Mouse (Mus musculus): ENCODE results near the gene Tas2r136. TPM values are rescaled to one million over a fixed set of nuclear protein-coding genes. Genes with fewer than 3 reads are reported as not detected.

Gene Tas2r136
- polyA plus RNA-seq, 1 experiment from 2014 or later: not detected

- H3K27me3 ChIP-seq (ENCODE audit: control insufficient read depth, insufficient read depth, low read length): no peaks in the 10 kb centered on the region
- no peaks in the 10 kb centered on the region for H3K36me3 ChIP-seq (ENCODE audit: control insufficient read depth, insufficient read depth, low read length)
- no peak within 1 kb of the TSS for H3K9ac ChIP-seq (ENCODE audit: low read length)
- TF ChIP-seq CTCF (IDR thresholded peaks at IDR 0.05; ENCODE audit: low read depth) (no peak), EP300 (optimal IDR thresholded peaks at IDR 0.05) (no peak)
- H3K9me3 ChIP-seq (ENCODE audit: control insufficient read depth, low read length): no peaks in the 10 kb centered on the region
- H3K27ac ChIP-seq (replicated peaks): no peak within 1 kb of the TSS
- no peaks in the 10 kb centered on the region for H3K4me1 ChIP-seq (replicated peaks; ENCODE audit: control insufficient read depth, insufficient read depth)
- no peak within 1 kb of the TSS for H3K4me2 ChIP-seq (replicated peaks; ENCODE audit: low read depth)
- DNase-seq (ENCODE audit: low spot score) (no peak), ATAC-seq (ENCODE audit: low FRiP score, low TSS enrichment) (no peak)
- H3K4me3 ChIP-seq (ENCODE audit: low read depth, low read length): no peak within 1 kb of the TSS
- 60% methylated on average over 2 of the region's 2 CpGs for WGBS
These were observed 40.0 kb downstream of the Tas2r136 start, which contains the start of gene Tas2r115 for GRCm38 (mm10) chr6:132737935-132738334. Gene Tas2r115, minus strand, starts transcription at chr6:132738035.

Other genes with a start within 250 kb of the Tas2r136 start
- 0.11 TPM in 1 of 2 replicates, not detected in the other for gene Prh1, start 208.4 kb downstream of the Tas2r136 start, polyA plus RNA-seq (2015; fragmentation: Nextera tagmentation; extraction: Ambion mirVana)
- not detected in 2 replicates for gene Prp2, start 182.2 kb downstream of the Tas2r136 start, polyA plus RNA-seq (2015; fragmentation: Nextera tagmentation; extraction: Ambion mirVana)
- not detected in 2 replicates for gene A630073D07Rik, start 126.6 kb downstream of the Tas2r136 start, polyA plus RNA-seq (2015; fragmentation: Nextera tagmentation; extraction: Ambion mirVana)
- gene Tas2r120, start 121.2 kb downstream of the Tas2r136 start, polyA plus RNA-seq (2015; fragmentation: Nextera tagmentation; extraction: Ambion mirVana): not detected in 2 replicates
- gene Tas2r121, start 77.2 kb downstream of the Tas2r136 start, polyA plus RNA-seq (2015; fragmentation: Nextera tagmentation; extraction: Ambion mirVana): not detected in 2 replicates
- not detected in 2 replicates for gene Tas2r122, start 66.2 kb downstream of the Tas2r136 start, polyA plus RNA-seq (2015; fragmentation: Nextera tagmentation; extraction: Ambion mirVana)
- gene Tas2r115, start 40.1 kb downstream of the Tas2r136 start, polyA plus RNA-seq (2015; fragmentation: Nextera tagmentation; extraction: Ambion mirVana): not detected in 2 replicates
- not detected in 2 replicates for gene Tas2r124, start 23.4 kb downstream of the Tas2r136 start, polyA plus RNA-seq (2015; fragmentation: Nextera tagmentation; extraction: Ambion mirVana)
- not detected in 2 replicates for gene Tas2r102, start 16.0 kb downstream of the Tas2r136 start, polyA plus RNA-seq (2015; fragmentation: Nextera tagmentation; extraction: Ambion mirVana)
- gene Tas2r117, start 24.7 kb upstream of the Tas2r136 start, polyA plus RNA-seq (2015; fragmentation: Nextera tagmentation; extraction: Ambion mirVana): not detected in 2 replicates
- not detected in 2 replicates for gene Tas2r123, start 69.0 kb upstream of the Tas2r136 start, polyA plus RNA-seq (2015; fragmentation: Nextera tagmentation; extraction: Ambion mirVana)
- not detected in 2 replicates for gene Tas2r116, start 77.3 kb upstream of the Tas2r136 start, polyA plus RNA-seq (2015; fragmentation: Nextera tagmentation; extraction: Ambion mirVana)
- not detected in 2 replicates for gene Tas2r110, start 89.8 kb upstream of the Tas2r136 start, polyA plus RNA-seq (2015; fragmentation: Nextera tagmentation; extraction: Ambion mirVana)
- gene Tas2r113, start 114.8 kb upstream of the Tas2r136 start, polyA plus RNA-seq (2015; fragmentation: Nextera tagmentation; extraction: Ambion mirVana): not detected in 2 replicates
- not detected in 2 replicates for gene Tas2r125, start 131.5 kb upstream of the Tas2r136 start, polyA plus RNA-seq (2015; fragmentation: Nextera tagmentation; extraction: Ambion mirVana)
- gene Tas2r129, start 172.9 kb upstream of the Tas2r136 start, polyA plus RNA-seq (2015; fragmentation: Nextera tagmentation; extraction: Ambion mirVana): not detected in 2 replicates
- not detected in 2 replicates for gene Tas2r131, start 179.8 kb upstream of the Tas2r136 start, polyA plus RNA-seq (2015; fragmentation: Nextera tagmentation; extraction: Ambion mirVana)
- gene Tas2r109, start 202.8 kb upstream of the Tas2r136 start, polyA plus RNA-seq (2015; fragmentation: Nextera tagmentation; extraction: Ambion mirVana): not detected in 2 replicates